Mouse (Mus musculus) MN1 (cell line): Measurements from ENCODE around the gene Icam4.

Experiments used
- DNase-seq: peaks from one replicate; pipeline ENCODE4 v3.0.0-alpha.2; 2016; ENCODE audit warnings: low spot score

Gene Icam4

DNA sequence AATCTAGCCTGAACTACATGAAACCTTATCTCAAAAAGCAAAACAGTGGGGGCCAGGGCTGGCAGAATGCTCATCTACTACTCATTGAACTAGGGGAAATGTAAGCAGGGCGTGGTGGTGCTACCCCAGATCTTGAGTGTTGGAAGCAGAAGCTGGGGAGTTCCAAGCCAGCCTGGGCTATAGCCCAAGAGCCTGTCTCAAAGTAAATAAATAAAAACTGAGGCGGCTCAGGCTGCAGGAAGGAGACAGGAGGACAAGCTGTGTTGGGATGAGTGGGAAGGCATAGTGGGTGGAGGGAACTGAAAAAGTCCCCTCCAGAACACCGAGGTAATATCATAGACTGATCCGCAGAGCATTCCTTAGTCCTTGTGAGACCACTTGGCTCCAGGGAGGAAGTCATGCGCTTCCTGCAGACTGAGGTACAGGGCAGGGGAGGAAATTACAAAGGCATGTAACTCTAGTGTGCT, 17.3 kb upstream of the Icam4 start:
- no peak for DNase-seq

DNA sequence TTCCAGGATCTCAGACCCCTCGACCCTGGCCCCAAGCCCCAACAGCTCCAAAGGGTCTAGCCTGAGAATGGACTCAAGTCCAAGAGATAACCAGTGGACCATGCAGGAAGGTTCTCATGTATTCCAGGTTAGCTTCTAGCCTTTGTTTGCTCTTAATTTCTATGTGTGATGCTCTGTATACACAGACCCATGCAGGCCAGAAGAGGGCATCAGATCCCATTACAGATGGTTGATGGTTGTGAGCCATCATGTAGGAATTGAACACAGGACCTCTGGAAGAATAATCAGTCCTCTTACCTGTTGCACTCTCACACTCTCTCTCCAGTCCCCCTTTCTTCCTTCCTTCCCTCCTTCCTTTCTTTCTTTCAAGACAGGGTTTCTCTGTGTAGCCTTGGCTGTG, 16.8 kb upstream of the Icam4 start:
- no peak for DNase-seq

DNA sequence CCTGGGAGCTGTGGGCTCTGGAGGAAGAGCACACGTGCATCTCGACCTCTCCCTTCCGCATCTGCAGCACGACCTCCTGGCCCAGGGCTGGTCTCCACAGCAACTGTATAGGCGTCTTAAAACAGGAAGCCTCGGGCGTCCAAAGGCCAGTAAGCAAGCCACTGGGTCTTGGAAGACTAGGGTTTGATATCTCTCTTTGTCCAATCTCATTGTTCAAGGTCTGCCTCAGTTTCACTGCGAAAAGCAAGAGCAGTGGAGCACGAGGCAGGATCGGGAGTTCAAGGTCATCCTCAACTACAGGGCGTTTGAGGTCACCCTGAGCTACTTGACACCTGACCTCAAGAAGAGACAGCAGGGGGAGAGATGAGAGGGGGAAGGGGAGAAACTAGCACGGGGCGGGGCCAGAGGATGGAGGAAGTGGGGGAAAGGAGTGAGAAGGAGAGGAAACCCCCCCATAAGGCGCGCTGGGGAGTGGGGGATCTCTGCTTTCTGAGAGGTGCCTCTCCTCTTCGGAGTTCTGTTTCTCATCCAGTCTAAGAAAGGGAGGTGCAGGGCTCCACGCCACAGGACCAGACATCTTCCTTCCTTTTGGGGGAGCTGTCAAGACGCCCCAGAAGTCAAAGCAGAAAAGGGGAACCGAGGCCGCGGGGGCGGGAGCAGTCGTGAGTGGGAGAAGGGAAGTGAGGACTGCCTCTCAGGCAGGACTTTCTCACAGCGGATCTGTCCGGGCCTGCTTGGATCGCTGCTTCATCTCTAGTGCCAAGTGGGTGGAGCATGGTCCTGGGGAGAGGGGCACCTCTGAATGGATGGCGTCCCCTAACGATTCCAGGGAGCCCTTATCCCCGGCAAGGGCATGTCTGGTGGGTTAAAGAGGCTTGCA, 14.2 kb upstream of the Icam4 start:
- no peak for DNase-seq

DNA sequence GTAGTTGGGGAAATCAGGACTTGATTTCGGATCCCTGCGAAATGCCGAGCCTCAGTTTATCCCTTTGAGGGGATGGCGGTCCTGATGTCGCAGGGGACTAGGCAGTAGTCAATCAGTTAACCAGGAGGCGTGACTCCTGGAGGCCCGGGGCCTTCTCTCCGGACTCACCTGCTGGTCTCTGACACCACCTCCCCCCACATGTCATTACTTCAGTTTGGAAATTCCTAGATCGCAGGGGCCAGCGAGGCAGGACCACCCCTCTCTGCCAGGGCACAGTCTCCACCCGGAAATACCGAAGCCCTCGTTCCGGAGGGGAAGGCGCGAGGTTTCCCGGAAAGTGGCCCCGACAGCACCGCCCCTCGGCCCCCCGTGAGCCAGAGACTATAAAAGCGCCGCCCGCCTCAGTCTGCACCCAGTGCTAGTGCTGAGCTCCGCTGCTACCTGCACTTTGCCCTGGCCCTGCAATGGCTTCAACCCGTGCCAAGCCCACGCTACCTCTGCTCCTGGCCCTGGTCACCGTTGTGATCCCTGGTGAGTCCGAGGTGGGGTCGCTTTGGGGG, 13.5 kb upstream of the Icam4 start, which contains the start of gene Icam1:
Gene Icam1 (plus strand): TSS at position 415 of the 560 bp plus-strand sequence.
- DNase-seq: no peak

DNA sequence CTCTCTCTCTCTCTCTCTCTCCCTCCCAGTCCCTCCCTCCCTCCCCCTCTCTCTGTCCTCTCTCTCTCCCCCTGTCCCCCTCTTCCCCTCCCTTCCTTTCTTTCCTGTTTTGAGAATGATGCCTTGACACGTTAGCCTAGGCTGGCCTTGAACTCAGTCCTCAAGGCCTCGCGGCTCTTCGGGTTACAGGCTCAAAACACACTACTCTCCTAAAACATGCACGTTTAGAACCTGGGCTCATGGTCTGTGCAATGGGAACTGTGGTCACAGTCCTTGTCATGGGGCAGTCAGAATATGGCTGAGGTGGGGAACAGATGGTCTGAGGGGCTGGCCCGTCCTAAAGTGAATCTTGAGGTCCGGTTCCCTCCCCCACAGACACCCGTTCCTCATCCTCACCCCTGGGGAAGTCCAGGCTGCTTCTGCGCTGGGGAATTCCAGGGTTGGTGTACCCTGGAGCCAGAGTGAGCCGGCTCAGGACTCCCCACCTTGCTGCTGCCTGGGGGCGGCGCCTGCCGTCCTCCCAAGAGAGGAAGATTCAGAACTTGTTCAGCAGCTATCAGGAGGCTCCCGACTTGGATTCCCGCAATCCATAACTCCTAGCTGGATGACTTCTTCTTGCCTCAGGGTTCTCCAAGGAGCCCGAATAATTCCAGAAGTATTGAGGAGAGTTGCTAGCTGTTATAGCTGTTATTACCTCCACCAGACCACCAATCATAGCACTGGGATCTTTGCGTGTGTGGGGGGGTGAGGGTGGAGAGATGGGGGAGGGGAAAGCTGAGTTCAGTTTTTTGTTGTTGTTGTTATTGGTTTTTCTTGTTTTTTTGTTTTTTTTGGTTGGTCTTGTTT, 12.6 kb upstream of the Icam4 start:
- no peak for DNase-seq

GRCm38 (mm10) chr9:21017177-21017575, 12.0 kb upstream of the Icam4 start:
- no peak for DNase-seq

DNA sequence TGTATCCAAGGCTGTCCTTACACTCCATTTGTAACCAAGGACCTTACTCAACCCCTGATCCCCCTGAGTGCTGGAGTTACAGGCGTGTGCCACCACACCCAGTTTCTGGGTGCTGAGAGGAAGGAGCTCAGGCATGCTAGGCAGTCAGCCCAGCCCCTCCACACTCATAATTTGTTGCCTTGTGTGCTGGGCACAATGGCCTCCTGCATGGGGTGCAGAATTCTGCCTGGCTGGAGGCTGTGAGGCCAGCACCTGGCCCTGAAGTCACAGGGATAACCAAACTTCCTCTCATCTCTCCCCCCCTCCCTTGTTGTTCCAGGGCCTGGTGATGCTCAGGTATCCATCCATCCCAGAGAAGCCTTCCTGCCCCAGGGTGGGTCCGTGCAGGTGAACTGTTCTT, 10.6 kb upstream of the Icam4 start:
- no peak for DNase-seq

DNA sequence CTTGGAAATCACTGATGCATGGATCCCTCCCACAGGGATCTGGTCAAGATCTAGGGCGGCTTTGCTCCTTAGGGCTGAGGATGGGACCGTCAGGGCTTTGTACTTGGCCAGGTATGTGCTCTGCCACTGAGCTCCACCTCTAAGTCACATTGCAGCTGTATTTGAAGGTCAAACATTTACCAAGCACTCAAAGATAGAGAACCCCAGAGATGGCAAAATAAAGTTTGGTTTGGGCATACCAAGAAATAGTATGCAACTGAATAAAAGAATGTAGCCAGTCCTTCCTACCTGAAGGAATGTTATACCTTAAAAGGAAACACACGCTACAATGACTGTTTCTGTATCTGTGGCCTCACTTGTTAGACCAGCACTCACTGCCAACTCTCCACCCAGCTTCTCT, 7.8 kb upstream of the Icam4 start:
- DNase-seq: no peak

GRCm38 (mm10) chr9:21022288-21022687, 6.9 kb upstream of the Icam4 start:
- no peak for DNase-seq

DNA sequence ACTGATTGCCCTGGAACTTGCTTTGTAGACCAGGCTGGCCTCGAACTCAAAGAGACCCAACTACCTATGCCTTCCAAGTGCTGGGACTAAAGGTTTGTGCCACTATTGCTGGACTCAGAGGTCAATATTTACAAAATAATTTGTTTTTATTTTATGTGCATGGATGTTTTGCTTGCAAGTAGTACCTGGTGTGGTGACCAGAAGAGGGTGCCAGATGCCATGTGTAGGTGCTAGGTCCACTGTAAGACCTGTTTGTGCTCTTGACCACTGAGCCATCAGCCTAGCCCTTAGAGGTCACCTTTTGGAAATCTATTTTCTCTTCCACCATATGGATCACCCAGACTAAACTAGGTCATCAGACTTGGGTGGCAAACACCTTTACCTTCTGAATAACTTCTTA, 6.4 kb upstream of the Icam4 start:
- DNase-seq: no peak

- no peak for DNase-seq
These were observed 3.8 kb upstream of the Icam4 start for GRCm38 (mm10) chr9:21025258-21025810.

DNA sequence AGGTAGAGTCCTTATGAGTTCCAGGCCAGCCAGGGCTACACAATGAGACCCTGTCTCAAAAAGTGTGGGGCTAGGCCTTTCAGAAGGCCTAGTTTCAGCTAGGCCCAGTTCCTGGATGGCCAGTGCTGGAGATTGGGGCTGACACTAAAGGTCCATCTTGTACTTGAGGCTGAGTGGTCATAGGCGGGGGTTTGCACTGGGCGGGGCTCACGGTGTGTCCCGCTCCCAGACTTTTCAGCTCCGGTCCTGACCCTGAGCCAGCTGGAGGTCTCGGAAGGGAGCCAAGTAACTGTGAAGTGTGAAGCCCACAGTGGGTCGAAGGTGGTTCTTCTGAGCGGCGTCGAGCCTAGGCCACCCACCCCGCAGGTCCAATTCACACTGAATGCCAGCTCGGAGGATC, 2.3 kb upstream of the Icam4 start:
- DNase-seq: no peak

DNA sequence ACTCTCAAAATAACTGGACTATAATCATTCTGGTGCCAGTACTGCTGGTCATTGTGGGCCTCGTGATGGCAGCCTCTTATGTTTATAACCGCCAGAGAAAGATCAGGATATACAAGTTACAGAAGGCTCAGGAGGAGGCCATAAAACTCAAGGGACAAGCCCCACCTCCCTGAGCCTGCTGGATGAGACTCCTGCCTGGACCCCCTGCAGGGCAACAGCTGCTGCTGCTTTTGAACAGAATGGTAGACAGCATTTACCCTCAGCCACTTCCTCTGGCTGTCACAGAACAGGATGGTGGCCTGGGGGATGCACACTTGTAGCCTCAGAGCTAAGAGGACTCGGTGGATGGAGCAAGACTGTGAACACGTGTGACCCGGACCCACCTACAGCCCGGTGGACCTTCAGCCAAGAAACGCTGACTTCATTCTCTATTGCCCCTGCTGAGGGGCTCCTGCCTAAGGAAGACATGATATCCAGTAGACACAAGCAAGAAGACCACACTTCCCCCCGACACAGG, 1.3 kb upstream of the Icam4 start:
- no peak for DNase-seq

GRCm38 (mm10) chr9:21028560-21029110, 538 bp upstream of the Icam4 start:
- DNase-seq: no peak

DNA sequence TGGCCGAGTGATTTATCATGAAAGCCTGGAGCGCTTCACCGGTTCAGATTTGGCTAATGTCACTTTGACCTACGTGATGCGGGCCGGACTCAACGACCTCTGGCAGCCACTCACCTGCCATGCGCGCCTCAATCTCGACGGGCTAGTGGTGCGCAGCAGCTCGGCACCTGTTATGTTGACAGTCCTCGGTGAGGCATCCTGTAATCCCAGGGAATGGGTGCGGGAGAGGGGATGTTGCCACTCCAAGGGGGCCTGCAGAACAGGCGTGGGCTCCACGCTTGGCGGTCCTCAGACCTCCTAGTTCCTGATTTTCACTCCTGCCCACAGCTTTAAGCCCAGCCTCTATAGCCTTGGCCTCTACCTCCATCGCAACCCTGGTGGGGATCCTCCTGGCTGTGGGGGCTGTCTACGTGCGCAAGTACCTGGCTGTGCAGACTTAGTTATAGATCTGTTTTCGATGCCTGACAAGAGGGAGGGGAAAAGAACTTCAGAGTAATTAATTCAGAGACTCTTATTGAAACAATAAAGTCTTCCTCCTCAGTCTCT, 955 bp downstream of the Icam4 start:
- peak; percentile 14 for DNase-seq

GRCm38 (mm10) chr9:21030781-21031250, 1.6 kb downstream of the Icam4 start:
- peak; percentile 87 for DNase-seq

GRCm38 (mm10) chr9:21031251-21031895, 2.2 kb downstream of the Icam4 start:
- DNase-seq: peak; percentile 70

DNA sequence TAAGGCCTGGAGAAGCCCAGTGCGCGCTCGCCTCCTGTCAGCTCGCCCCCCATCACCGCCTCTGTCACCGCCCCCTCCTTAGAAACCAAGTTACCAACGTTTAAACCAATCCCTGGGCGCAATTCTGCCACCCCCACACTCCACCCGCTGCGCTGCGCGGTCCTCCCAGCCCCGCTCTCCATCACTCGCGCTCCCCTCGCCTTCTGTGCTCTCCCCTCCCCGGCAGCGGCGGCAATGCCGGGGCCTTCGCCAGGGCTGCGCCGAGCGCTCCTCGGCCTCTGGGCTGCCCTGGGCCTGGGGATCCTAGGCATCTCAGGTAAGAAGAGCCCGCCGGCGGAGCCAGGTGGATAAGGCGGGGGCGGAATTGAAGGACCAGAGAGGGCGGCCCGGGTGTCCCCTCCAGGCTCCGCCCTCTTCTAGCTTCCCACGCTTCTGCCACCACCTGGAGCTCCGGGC, 2.8 kb downstream of the Icam4 start, which contains the start of gene Icam5:
Gene Icam5 (plus strand): TSS at position 178 of the 456 bp plus-strand sequence.
- DNase-seq: peak; percentile 30

DNA sequence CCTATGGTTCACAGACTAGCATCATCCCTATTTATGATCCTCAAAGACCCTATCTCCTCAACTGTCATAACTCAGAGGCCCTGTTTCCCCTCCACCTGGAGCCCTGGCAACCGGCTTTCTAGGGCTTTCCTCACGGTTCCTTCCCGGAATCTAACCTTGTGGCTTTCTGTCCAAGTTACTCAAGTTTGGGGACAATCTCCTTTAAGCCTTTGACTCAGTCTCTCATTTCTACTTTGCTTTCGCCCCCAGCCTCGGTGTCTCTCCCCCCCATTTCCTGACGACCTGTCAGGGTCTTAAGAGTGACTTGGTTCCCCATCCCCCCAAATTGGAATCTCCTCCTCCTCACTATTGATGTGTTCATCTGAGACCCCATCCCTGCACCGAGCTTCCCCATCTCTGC, 3.3 kb downstream of the Icam4 start:
- DNase-seq: no peak

GRCm38 (mm10) chr9:21033136-21033535, 4.0 kb downstream of the Icam4 start:
- peak; percentile 79 for DNase-seq
